Mouse (Mus musculus): ENCODE data around the gene Tpsb2.

DNA sequence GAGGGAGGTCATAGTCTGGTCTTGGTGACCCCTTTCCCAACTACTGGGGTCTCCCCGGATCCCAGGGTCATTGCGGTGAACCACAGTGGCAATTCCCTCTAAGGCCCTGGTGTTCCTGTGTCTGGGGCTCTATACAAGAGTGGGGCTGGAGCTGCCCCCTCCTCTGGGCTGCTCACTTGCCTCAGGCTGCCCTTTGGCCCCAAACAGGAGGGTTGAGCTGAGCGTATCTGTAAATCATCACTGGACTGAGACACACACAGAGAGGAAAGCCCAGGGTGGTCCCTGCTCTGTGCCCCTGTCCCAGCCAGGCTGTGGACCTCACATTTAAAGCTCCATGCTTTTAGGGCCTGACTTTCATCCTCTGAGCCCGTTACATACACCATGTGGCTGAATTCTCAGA, 27.9 kb upstream of the Tpsb2 start:
- TF ChIP-seq CTCF (IDR thresholded peaks at IDR 0.05), result no peak
- no peak for TF ChIP-seq EP300 (IDR thresholded peaks at IDR 0.05)
